Mouse (Mus musculus) kidney, postnatal 36 days (tissue): ENCODE data around the gene Tpte.

Experiments used
- DNase-seq, 2 experiments: peaks; one replicate each; pipeline ENCODE4 v3.0.0; 2021 to 2022; ENCODE audit warnings: mixed read lengths in 2 of 2

The Tpte gene

DNA sequence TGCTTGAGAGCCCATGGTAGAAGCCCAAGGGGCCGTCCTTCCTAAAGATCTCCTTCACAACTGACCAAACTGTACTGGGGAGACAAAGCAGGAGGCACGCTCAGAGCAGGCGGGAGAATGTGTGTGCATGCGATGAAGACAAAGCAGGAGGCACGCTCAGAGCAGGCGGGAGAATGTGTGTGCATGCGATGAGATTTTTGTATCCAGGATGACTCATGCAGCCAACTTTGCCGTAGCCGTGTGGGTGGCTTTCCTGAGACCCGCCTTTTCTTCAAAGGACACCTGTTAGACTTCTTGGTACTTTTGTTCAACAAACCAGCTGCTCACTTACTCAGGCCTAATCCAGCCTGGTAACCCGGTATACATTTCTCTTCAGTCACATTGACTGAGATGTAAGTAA lies 97.7 kb downstream of the Tpte start:
- DNase-seq, result no peak

DNA sequence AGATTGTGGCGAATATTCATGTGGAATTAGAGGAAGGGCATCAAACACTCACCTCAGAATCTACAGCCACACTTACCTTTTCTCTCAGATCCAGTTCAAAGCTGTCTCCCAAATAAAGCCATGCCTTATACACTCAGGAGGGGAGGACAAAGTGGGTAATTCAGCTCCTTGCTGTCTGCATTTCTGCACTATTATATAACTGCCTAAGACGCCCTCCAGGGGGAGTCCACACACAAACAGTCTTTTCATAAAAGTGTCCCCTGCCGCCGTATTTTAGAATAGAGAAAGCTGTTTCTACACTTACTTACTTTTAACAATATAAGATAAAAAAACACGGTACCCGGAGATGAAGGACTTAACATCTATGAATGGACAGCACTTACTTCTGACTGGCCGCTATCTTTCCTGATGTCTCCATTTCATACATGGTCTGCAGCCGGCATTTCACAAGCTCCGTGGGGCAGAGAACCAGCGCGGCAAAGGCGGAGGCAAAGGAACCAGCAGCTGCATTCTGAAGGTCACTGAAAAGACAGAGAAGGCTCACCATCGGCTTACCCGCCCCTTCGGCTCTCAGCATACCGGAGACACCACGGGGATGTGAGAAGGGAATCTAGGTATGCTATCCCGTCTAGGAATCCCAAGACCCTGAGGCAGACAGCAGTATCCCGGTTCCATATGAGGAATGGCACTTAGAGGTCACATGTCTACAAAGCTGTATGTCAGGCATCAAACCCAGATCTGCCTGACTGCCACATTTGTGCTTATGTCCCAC lies 99.8 kb downstream of the Tpte start:
- DNase-seq, result no peak

GRCm38 (mm10) chr8:22385158-22385557 lies 101.9 kb downstream of the Tpte start:
- no peak for DNase-seq

DNA sequence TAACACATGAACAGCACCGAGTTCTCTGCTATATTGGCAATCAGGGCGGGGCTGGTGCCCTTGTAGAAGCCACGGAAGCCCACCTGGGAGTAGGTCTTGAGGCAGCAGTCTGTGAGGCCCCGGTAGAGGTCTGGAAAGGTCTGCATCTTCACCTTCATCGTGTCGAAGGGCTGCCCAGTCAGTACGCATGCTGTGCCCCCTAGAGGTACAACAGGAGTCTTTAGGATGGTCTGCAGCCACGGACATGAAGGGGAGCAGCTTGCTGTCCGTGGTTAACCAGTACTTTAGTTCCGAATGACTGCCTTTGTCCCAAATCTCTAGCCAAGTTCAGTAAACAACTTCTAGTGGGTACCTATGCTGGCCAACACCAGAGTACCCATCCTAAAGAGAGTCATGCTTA lies 106.6 kb downstream of the Tpte start:
- DNase-seq, result peak; percentile 57 to 61

DNA sequence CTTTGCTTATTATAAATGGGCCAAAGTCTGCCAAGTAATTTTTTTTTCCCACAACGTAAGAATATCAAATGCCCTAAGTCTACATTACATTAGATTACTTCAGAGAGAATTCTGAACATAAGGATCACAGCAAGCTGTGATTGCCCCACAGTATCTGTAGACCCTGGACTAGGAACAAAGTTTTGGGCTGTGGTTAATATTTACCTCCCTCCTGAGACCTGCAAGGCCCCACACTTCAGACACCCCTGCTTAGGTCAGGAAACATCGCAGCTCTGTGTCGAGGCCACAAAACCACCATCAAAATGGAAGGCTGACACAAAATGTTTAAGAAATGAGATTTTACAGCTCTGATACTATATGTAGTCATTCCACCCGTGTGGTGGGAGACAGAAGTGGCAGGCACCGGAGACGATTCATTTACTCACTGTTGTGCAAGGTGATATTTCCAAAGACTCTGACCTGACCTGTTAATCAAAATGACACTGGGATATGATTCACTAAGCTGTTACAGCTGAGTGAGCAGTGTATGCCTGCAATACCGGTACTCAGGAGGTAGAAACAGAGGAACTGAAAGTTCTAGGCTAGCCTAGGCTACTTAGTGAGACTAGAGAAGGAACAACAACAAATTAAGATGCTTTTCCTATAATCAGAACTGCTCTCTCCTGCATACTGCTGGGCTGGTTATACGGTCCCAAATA lies 107.7 kb downstream of the Tpte start:
- DNase-seq, result peak; percentile 54 to 80

DNA sequence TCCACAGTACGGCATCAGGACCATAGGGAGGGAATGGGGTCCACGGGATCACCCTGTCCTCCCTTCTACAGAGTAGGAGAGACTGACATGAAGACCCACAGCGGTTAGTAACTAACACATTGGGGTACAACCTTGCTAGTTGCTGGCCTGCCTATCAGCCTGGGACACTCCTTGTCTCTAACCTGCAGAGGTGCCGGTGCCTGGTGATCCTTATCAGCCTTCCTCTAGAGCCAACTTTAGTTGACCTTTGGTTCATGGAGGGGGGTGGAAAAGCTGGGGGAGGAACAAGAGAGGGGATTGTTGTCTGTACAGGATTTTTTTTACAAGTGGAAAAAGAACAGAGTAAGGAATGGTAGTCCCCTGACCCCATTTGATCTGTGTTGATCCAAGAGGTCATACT lies 111.2 kb downstream of the Tpte start:
- DNase-seq, result peak; percentile 67 to 84

DNA sequence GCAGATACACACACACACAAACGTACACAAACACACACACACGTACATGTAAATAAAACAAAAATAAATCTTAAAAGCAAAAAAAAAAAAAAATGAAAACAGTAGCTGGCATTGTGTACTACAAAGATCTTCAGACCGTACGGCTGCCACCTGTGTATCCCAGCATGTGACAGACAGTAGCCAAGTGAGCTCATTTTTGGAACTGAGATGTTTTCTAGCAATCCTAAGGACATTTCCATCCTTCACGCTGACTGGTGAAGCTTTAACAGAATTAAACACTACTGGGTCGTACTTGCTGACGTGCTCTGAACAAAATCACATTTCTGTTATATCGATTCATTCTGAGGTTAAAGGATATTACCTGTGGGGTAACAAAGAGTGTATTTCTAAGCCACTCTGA lies 112.0 kb downstream of the Tpte start:
- DNase-seq, result no peak

DNA sequence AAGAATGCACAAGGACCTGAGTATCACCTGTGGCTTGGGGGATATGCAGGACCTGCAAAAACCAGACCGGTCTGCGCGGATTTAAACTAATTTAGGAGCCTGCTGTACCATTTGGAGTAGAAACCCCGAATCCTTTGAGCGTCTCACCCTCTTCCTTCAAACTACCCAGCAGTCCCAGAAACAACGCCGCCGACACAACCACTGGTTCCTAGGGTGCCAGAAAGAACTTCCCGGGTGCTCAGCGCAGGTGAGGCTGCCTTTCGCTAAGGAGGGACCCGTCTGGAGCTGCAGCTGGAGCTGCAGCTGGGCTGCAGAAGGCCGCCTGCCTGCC lies 114.5 kb downstream of the Tpte start:
- no peak for DNase-seq

DNA sequence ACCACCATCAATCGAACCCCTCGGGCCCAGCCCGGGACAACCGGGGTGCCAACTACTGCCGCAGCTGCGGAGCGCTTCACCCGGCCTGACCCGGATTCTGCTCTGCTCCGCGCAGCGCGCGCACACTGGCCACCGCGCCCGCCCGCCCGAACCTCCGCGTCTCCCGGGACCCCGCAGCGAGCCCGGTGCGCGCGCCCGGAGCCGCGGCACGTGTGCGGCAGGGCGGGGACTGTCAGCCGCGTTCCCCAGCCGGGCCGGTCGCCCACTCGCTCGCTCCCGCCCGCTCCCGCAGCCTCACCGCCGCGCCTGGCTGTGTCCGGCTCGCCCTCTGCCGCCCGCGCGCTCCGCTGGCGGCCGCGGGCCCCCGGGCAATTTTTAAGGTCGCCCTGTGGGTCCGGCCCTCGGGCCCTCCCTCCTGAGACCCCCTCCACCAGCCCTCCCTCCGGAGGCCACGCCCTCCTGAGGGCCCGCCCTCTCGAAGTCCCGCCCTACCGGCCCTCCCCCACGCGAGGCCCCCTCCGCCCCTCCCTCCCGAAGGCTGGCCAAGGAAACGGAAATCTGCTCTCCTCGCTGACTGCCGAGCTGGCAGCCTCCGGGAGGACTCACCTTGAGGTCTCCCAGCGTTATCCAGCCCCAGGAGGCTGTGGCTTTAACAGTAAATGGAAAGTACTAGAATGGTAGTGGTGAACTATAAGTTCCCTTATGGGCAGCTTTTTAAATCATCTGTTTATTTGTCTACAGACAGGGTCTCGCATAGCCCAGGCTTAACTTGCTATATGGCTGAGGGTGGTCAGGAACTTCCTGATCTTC lies 115.1 kb downstream of the Tpte start, which contains the start of gene Slc25a15:
Slc25a15 (minus strand) TSS at position 456 of the 810 bp plus-strand sequence.
- DNase-seq, result peak; percentile 92 to 95

DNA sequence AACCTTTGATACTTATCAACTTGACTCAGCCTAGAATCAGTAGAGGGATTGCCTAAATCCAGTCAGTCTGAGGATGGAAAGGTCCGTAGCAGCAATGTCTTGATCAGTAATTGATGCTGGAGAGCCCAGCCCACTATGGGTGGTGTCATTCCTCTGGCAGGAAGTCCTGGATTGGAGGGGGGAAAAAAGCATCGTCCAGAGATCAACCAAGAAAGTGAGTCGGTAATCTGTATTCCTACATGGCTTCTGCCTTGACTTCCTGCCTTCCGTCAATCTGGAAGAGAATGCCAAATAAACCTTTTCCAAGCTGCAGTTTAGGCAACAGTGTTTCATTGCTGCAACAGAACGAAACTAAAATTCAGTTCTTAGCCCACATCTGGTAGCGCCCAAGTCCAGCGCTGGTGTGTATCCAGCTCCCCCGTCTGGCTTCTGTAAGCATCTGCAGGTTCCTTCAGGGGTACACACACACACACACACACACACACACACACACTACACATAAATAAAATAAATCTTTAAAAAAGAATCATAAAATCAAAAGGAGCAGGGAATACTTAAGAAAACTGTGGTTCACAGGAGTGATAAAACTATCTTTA lies 116.1 kb downstream of the Tpte start:
- peak in 1 of 2 experiments; percentile 29 for DNase-seq

GRCm38 (mm10) chr8:22400593-22400992 lies 117.4 kb downstream of the Tpte start:
- no peak for DNase-seq

DNA sequence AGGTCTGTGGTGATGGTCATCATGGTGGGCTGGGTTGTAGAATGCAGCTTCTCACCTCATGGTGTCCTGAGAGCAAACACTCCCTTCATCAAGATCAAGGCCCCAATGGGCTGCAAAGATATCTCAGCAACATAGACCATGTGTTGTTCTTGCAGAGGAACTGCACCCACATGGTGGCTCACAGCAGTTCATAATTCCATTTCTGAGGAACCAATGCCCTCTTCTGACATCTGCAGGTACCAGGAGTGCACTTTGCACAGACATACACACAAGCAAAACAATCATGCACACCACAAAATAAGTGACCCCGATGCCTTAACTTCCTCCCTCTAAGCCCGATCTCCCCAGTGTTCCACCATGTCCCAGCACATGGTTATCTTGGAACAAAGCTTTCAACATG lies 120.0 kb downstream of the Tpte start:
- DNase-seq, result no peak

- DNase-seq, result no peak
These were observed 122.5 kb downstream of the Tpte start for GRCm38 (mm10) chr8:22405733-22406132.

GRCm38 (mm10) chr8:22410688-22411281 lies 127.5 kb downstream of the Tpte start:
- DNase-seq, result no peak

DNA sequence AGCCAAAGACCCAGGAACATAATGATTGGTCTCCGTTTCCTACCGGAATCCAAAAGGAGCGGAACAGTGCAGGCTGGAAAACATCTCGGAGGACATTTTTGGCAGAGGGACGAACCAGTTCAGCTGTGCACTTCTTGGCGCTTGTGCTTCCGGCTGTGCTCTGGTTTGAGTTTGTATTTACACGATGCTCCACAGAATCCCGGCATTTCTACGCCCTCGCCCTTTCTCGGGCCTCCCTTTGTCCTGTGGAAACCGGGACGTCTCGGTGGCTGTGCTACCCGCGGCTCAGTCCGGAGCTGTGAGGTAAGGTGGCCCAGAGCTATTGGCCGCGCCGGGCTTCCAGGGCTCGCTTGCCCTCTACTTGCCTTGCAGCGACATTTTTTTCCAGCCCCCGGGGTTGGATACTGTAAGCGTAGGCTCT lies 128.1 kb downstream of the Tpte start, which contains the start of gene Mrps31:
Mrps31 (plus strand) TSS at position 80 of the 421 bp plus-strand sequence.
- peak; percentile 86 to 91 for DNase-seq

GRCm38 (mm10) chr8:22411971-22412370 lies 128.7 kb downstream of the Tpte start:
- DNase-seq, result no peak
